Mouse (Mus musculus) testis, adult 2 months (tissue): Measurements from ENCODE around the gene Sh2d2a. TPM values are rescaled to one million over a fixed set of nuclear protein-coding genes. Genes with fewer than 3 reads are reported as not detected.
"Not testable (repeated sequence)": the region's sequence is repeated elsewhere in the genome, so short reads cannot be mapped to it uniquely, and the experiment has no call there.

Experiments used
- H3K27ac ChIP-seq: fragments of 200-500 bp; 2 replicates; pipeline ENCODE4 v1.5.1; 2012; ENCODE audit warnings: low read depth, low read length; ENCODE audit not compliant: control insufficient read depth, insufficient read depth
- H3K27me3 ChIP-seq: fragments of 200-500 bp; 2 replicates; pipeline ENCODE4 v1.6.1; 2012; ENCODE audit warnings: mild to moderate bottlenecking, low read length, moderate library complexity; ENCODE audit not compliant: control insufficient read depth, insufficient read depth
- H3K36me3 ChIP-seq: fragments of 200-500 bp; 2 replicates; pipeline ENCODE4 v1.6.1; 2012; ENCODE audit warnings: mild to moderate bottlenecking, low read length; ENCODE audit not compliant: control insufficient read depth, insufficient read depth
- H3K4me1 ChIP-seq: fragments of 200-500 bp; 2 replicates; pipeline ENCODE4 v1.6.1; 2012; ENCODE audit warnings: low read length; ENCODE audit not compliant: control insufficient read depth, insufficient read depth
- H3K4me3 ChIP-seq: fragments of 200-500 bp; 2 replicates; pipeline ENCODE4 v1.5.1; 2012; ENCODE audit warnings: low read depth, mild to moderate bottlenecking, low read length, moderate library complexity, mixed read lengths; ENCODE audit not compliant: control insufficient read depth
- CTCF ChIP-seq: fragments of 200-500 bp; IDR thresholded peaks from 2 replicates; pipeline ENCODE4 v1.5.1; 2012; ENCODE audit warnings: low read depth, mild to moderate bottlenecking, inconsistent platforms, low read length, moderate library complexity; ENCODE audit not compliant: control insufficient read depth, insufficient read depth, insufficient replicate concordance
- POLR2A ChIP-seq: fragments of 200-500 bp; IDR thresholded peaks from 2 replicates; pipeline ENCODE4 v1.6.1; 2012; ENCODE audit warnings: low read depth, mild to moderate bottlenecking, inconsistent platforms, low read length, moderate library complexity; ENCODE audit not compliant: control insufficient read depth
- polyA plus RNA-seq: library from polyadenylated mRNA; depleted of rRNA; stranded (reverse); fragments of >200 nt; gene quantifications from 2 replicates; pipeline ENCODE4 v1.2.3, GENCODE M21; 2012; rRNA removed

Gene Sh2d2a
- polyA plus RNA-seq, 1 experiment, result 0.04 TPM

- no peak overlapping the region for H3K4me3 ChIP-seq
- H3K4me1 ChIP-seq, result no peaks in the 10 kb centered on the region
- TF ChIP-seq CTCF (no peak), POLR2A (no peak)
- no peaks in the 10 kb centered on the region for H3K36me3 ChIP-seq
- H3K27ac ChIP-seq, result no peak overlapping the region
- H3K27me3 ChIP-seq, result no peaks in the 10 kb centered on the region
Measured at GRCm38 (mm10) chr3:87899776-87900175, 53.2 kb downstream of the Sh2d2a start.

DNA sequence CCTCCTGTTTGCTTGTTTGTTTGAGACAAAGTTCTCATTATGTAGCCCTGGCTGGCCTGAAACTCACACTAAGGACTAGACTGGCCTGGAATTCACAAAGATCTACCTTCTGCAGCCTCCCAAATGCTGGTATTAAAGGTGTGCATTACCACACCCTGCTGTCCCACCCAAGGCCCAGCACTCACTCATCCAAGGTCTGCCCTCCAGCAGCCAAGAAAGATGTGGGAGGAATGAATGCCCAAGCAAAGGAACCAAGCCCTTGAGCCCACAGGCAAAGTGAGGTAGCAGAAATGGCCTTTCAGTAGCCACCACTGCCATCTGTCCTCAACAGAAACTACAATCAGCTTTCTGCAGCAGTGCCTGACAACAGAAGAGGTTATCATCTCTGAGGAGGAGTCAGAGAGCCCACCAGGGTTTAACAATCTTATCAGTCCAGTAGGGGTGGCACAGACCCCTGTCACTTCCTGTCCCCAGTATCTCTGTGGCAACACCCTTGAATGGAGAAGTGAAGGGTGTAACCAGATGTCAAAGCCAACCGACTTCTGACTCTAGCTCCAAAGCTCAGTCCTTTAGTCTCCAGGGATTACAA is 54.6 kb downstream of the Sh2d2a start:
- no peaks in the 10 kb centered on the region for H3K27me3 ChIP-seq
- H3K4me1 ChIP-seq, result peaks cover 2% of the 10 kb centered on the region; the same call in 1 of the 2 replicates
- H3K4me3 ChIP-seq, result no peak overlapping the region
- H3K36me3 ChIP-seq, result no peaks in the 10 kb centered on the region
- TF ChIP-seq POLR2A (no peak), CTCF (no peak)
- H3K27ac ChIP-seq, result no peak overlapping the region

DNA sequence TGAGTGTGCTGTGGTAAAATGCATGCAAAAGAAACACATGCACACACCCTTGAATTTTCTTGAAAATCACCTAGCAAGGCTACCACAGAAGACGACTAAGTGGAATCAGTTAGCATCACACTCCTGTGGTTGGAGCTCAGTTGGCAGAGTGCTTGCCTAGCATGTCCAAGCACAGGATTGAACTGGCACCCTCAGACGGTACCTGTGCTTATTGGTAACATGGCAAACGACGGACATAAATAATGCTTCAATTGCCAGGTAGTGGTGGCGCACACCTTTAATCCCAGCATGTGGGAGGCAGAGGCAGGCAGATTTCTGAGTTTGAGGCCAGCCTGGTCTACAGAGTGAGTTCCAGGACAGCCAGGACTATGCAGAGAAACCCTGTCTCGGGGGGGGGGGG is 55.4 kb downstream of the Sh2d2a start:
- H3K4me3 ChIP-seq, H3K27ac ChIP-seq, H3K36me3 ChIP-seq, H3K4me1 ChIP-seq, H3K27me3 ChIP-seq: not testable (repeated sequence)

DNA sequence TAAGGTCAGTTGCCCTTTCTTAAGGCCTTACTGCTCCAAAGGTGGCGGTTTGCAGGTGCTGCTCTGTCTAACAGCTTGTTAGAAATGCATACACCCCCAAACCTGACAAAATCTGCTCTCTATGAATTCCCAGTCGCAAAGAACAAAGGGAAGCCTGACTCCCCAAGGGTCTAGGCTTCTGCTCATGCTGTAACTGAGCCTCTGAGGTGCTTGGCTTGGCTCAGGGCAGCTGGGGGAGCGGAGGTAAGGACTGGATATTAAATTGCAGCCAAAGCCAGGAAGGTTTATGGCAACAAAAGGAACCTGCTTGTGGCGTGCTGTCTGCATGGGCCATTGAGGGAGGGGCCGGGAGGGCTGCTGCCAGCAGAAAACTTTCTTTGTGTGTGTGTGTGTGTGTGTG is 57.3 kb downstream of the Sh2d2a start:
- H3K36me3 ChIP-seq, result no peaks in the 10 kb centered on the region
- no peaks in the 10 kb centered on the region for H3K27me3 ChIP-seq
- H3K4me3 ChIP-seq, result no peak overlapping the region
- peaks cover 10% of the 10 kb centered on the region for H3K4me1 ChIP-seq
- no peak overlapping the region for H3K27ac ChIP-seq
- TF ChIP-seq CTCF (no peak), POLR2A (no peak)

Other genes with a start within 250 kb of the Sh2d2a start
- 15.9 and 17.5 TPM in 2 replicates for gene Arhgef11, start 229.2 kb upstream of the Sh2d2a start, polyA plus RNA-seq
- gene Lrrc71, start 98.1 kb upstream of the Sh2d2a start, polyA plus RNA-seq, result 135 and 136 TPM in 2 replicates
- gene Ntrk1, start 51.6 kb upstream of the Sh2d2a start, polyA plus RNA-seq, result 0.64 and 0.94 TPM in 2 replicates
- gene Insrr, start 49.8 kb upstream of the Sh2d2a start, polyA plus RNA-seq, result 0.06 and 0.17 TPM in 2 replicates
- gene Pear1, start 22.4 kb upstream of the Sh2d2a start, polyA plus RNA-seq, result 4.1 and 4.3 TPM in 2 replicates
- 16.2 and 17.5 TPM in 2 replicates for gene Prcc, start 38.9 kb downstream of the Sh2d2a start, polyA plus RNA-seq
- 167 and 171 TPM in 2 replicates for gene Hdgf, start 59.6 kb downstream of the Sh2d2a start, polyA plus RNA-seq
- gene Mrpl24, start 72.8 kb downstream of the Sh2d2a start, polyA plus RNA-seq, result 79.1 and 96.3 TPM in 2 replicates
- gene Isg20l2, start 83.6 kb downstream of the Sh2d2a start, polyA plus RNA-seq, result 59.9 and 60.6 TPM in 2 replicates
- 22.2 and 24.4 TPM in 2 replicates for gene Rrnad1, start 84.0 kb downstream of the Sh2d2a start, polyA plus RNA-seq
- gene Crabp2, start 101.9 kb downstream of the Sh2d2a start, polyA plus RNA-seq, result 0.26 and 2.0 TPM in 2 replicates
- 0.26 and 0.51 TPM in 2 replicates for gene Nes, start 124.3 kb downstream of the Sh2d2a start, polyA plus RNA-seq
- gene Bcan, start 153.5 kb downstream of the Sh2d2a start, polyA plus RNA-seq, result 0.13 and 0.23 TPM in 2 replicates
- gene Hapln2, start 180.8 kb downstream of the Sh2d2a start, polyA plus RNA-seq, result 14.0 and 15.7 TPM in 2 replicates
- 6.7 and 6.9 TPM in 2 replicates for gene Gpatch4, start 196.4 kb downstream of the Sh2d2a start, polyA plus RNA-seq
- 61.7 and 61.8 TPM in 2 replicates for gene Naxe, start 211.7 kb downstream of the Sh2d2a start, polyA plus RNA-seq
- gene Ttc24, start 231.5 kb downstream of the Sh2d2a start, polyA plus RNA-seq, result 176 and 193 TPM in 2 replicates
- 3.8 and 4.9 TPM in 2 replicates for gene Iqgap3, start 235.2 kb downstream of the Sh2d2a start, polyA plus RNA-seq